Mouse (Mus musculus) intestine, embryonic 16.5 days (tissue): Measurements from ENCODE around the gene Mcrs1. TPM values are rescaled to one million over a fixed set of nuclear protein-coding genes. Genes with fewer than 3 reads are reported as not detected.

ENCODE experiments used
- ATAC-seq: fragments of 200-750 bp; cut with Nextera tagmentation; 2 replicates; pipeline ENCODE4 v1.8.0; 2017; ENCODE audit warnings: moderate TSS enrichment, moderate library complexity
- H3K27ac ChIP-seq: fragments of 300-500 bp; sonication (generic); 2 replicates; pipeline ENCODE4 v1.5.1; 2014; ENCODE audit warnings: mild to moderate bottlenecking, low read length
- H3K27me3 ChIP-seq: fragments of 300-500 bp; sonication (generic); replicated peaks from 2 replicates; pipeline ENCODE4 v1.6.1; 2014; ENCODE audit warnings: low read length, control low read depth, mixed read lengths; ENCODE audit not compliant: control insufficient read depth, insufficient read depth
- H3K36me3 ChIP-seq: fragments of 300-500 bp; sonication (generic); 2 replicates; pipeline ENCODE4 v1.6.1; 2014; ENCODE audit warnings: low read length, control low read depth; ENCODE audit not compliant: control insufficient read depth, insufficient read depth
- H3K4me1 ChIP-seq: fragments of 300-500 bp; sonication (generic); 2 replicates; pipeline ENCODE4 v1.6.1; 2014; ENCODE audit warnings: low read length, control low read depth, mixed read lengths; ENCODE audit not compliant: control insufficient read depth, insufficient read depth
- H3K4me2 ChIP-seq: fragments of 300-500 bp; sonication (generic); 2 replicates; pipeline ENCODE4 v1.6.1; 2014; ENCODE audit warnings: low read depth, low read length, control low read depth
- H3K4me3 ChIP-seq: fragments of 300-500 bp; sonication (generic); 2 replicates; pipeline ENCODE4 v1.5.1; 2014; ENCODE audit warnings: mild to moderate bottlenecking, low read length
- H3K9ac ChIP-seq: fragments of 300-500 bp; sonication (generic); 2 replicates; pipeline ENCODE4 v1.6.1; 2014; ENCODE audit warnings: low read depth, low read length
- H3K9me3 ChIP-seq: fragments of 300-500 bp; sonication (generic); 2 replicates; pipeline ENCODE4 v1.6.1; 2016; ENCODE audit warnings: low read length, control low read depth; ENCODE audit not compliant: control insufficient read depth
- WGBS: fragments of 180-500 bp; shearing (Covaris S2); extraction: QIAGEN DNeasy Blood & Tissue Kit; methylation state at CpG from one replicate; pipeline ENCODE4 v1.1.7; 2014; 5-methylcytosine and 5-hydroxymethylcytosine counted together
- polyA plus RNA-seq: library from polyadenylated mRNA; unstranded; fragments of >200 nt; fragmentation: Nextera tagmentation; extraction: Ambion mirVana; gene quantifications from 2 replicates; pipeline ENCODE4 v1.2.1, GENCODE M21; 2015

The Mcrs1 gene
- polyA plus RNA-seq = 124 and 128 TPM in 2 replicates

DNA sequence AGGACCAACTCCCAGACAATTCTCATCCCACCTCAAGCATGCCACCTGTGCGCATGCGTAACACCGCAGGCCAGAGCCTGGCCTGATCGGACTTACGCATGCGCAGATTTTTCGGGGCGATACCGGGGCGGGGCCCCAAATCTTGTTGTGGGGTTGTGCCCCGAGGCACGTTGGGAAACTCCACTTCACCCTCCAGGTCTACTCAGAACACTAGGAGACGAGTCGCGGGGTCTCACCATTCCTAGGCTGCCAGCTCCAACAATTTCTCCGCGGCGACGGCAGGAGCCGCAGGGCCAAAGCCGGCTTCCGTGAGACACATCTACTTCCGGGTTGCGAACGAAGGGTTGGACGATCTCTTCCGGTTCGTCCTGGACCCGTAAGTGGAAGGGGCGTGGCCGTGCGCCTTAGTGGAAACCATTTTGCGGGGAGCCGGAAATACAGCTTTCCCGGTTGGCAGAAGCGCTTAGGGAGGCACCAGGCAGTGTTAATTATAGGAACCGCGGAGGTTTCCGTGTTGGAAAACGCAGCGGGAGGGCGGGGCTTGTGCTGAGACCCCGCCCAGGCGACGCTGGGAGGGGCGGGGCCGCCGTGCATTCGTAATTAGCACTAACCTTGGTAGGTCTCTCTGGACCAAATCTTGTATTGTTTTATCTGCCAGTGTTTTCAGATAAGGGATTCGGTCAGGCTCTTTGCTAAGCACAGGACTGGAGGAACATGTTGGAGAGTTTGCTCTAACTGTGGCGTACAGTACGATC is at the start of gene Mcrs1:
TSS of gene Mcrs1 (minus strand) at position 336 of the 755 bp plus-strand sequence.
- no peaks in the 10 kb centered on the region for H3K9me3 ChIP-seq
- H3K4me2 ChIP-seq = peak within 1 kb of the TSS; percentile 70
- WGBS = under 1% methylated on average over 52 of the region's 52 CpGs
- H3K27me3 ChIP-seq = no peaks in the 10 kb centered on the region
- ATAC-seq = peak; percentile 96
- peaks cover 24% of the 10 kb centered on the region for H3K4me1 ChIP-seq
- peak within 1 kb of the TSS; percentile 78 for H3K9ac ChIP-seq
- H3K27ac ChIP-seq = peak within 1 kb of the TSS; percentile 96
- 0 out of 2 replicates have a peak, but pooled peaks cover 7% of the 10 kb centered on the region for H3K36me3 ChIP-seq
- H3K4me3 ChIP-seq = peak within 1 kb of the TSS; percentile 71

DNA sequence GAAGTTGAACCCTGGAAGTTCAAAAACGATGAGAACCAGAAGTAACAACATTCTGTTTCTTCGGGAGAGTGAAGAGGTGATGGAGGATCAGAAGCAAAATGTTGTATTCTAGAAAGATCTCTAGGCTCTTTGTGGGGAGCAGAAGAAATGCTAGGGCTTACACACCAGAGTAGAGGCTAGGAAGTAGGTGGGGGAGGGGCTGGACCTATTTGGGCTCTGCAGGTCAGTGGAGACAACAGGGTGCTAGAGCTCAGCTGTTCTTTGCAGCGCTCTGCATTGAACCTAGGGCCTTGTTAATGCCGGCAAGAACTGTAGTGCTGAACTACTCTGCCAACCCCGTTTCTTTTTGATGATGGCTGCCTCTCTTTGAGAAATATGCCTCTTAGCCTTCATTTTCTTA is 44.5 kb upstream of the Mcrs1 start:
- 51% methylated on average over 5 of the region's 5 CpGs for WGBS
- 0 out of 2 replicates have a peak, but pooled peaks cover 2% of the 10 kb centered on the region for H3K4me1 ChIP-seq
- no peak overlapping the region for H3K9ac ChIP-seq
- H3K27me3 ChIP-seq = no peaks in the 10 kb centered on the region
- no peak overlapping the region for H3K27ac ChIP-seq
- H3K36me3 ChIP-seq = no peaks in the 10 kb centered on the region
- no peak for ATAC-seq
- H3K9me3 ChIP-seq = no peaks in the 10 kb centered on the region
- H3K4me3 ChIP-seq = no peak overlapping the region
- H3K4me2 ChIP-seq = no peak overlapping the region

DNA sequence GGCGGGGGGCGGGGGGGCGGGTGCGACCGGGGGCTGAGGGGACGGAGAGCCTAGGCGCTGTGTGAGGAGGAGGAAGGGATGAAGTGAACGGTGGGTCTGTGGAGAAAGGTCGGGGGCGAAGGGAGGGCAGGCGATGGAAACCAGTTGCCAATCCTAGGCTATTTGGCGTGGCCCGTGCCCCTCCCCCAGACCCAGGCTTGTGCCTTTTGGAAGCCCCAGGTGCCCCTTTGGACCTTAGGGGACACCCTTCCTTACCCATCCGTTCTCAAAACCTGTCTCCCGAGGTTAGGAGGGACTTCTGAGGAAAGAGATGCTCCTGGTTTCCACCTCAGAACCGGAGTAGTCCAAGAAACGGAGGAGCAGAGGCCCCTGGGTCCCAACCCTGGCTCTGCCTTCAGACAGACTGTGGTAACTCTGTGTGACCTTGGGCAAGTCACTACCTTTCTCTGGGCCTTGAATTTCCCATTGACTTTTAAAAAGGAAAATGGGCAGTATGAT is 43.8 kb upstream of the Mcrs1 start, which contains the start of gene Fam186b:
TSS of gene Fam186b (minus strand) at position 405 of the 498 bp plus-strand sequence.
- WGBS = 2% methylated on average over 15 of the region's 17 CpGs
- Histone ChIP-seq H3K4me1 (0 out of 2 replicates have a peak, but pooled peaks cover 2% of the 10 kb centered on the region), H3K4me3 (peak within 1 kb of the TSS; percentile 73), H3K9ac (peak within 1 kb of the TSS; percentile 76), H3K4me2 (peak within 1 kb of the TSS; percentile 63), H3K36me3 (no peaks in the 10 kb centered on the region), H3K27ac (peak within 1 kb of the TSS; percentile 84), H3K9me3 (no peaks in the 10 kb centered on the region), H3K27me3 (no peaks in the 10 kb centered on the region)
- ATAC-seq = peak; percentile 3

DNA sequence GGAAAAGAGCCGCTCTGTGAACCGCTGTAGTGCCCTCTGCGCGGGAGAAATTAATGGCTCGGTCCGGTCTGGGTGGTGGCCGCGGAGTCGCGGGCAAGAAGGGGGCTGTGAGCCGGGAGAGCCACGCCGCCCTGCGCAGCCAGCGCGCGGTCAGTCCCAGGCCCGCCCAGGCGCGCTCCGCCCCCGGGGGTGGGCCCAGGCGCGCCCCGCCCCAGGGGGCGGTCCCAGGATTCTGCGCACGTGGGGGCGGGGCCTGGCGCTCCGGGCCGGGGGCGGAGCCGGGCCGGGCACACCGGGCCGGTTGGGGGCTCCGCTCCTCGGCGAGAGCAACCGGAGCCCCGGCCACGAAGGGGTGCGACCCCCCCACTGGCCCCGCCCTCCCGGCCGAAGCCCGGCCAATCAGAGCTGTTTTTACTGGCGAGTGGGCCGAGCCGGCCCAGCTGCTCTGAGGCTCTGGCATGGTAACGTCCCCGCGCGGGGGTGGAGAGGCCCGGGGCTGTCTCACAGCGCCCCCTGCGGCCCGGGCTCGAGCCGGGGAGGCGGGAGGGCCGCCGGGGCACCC is 43.1 kb upstream of the Mcrs1 start, which contains the start of gene Prpf40b:
TSS of gene Prpf40b (plus strand) at position 275 of the 562 bp plus-strand sequence.
- peak within 1 kb of the TSS; percentile 84 for H3K27ac ChIP-seq

DNA sequence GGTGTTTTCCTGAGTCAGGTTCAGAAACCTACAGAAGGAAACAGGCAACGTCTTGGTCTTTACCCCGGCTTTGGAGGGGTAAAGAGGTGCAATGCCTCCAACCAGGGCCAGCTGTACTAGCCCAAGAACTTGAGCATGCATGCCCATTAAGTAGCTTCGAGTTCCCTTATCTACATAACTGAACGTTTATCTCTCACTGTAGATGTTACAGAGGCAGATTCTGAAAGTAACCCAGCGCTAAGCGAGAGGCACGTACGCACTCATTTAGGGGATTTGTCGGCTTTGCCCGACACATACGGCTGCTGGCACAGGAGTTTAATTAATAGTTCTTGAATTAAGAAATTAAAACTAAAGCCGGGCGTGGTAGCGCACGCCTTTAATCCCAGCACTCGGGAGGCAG is 42.5 kb upstream of the Mcrs1 start:
- ATAC-seq = peak; percentile 11
- 0 out of 2 replicates have a peak, but pooled peaks cover 2% of the 10 kb centered on the region for H3K4me1 ChIP-seq
- H3K4me2 ChIP-seq = peak overlapping the region; percentile 63
- H3K27ac ChIP-seq = peak overlapping the region; percentile 84; the same call in 1 of the 2 replicates
- no peaks in the 10 kb centered on the region for H3K9me3 ChIP-seq
- peak overlapping the region; percentile 76 for H3K9ac ChIP-seq
- no peaks in the 10 kb centered on the region for H3K27me3 ChIP-seq
- H3K4me3 ChIP-seq = peak overlapping the region; percentile 73
- WGBS = 12% methylated on average over 16 of the region's 16 CpGs
- no peaks in the 10 kb centered on the region for H3K36me3 ChIP-seq

More for the DNA sequence above, 43.1 kb upstream of the Mcrs1 start, which contains the start of gene Prpf40b:
- Histone ChIP-seq H3K4me1 (0 out of 2 replicates have a peak, but pooled peaks cover 2% of the 10 kb centered on the region), H3K36me3 (no peaks in the 10 kb centered on the region), H3K9me3 (no peaks in the 10 kb centered on the region), H3K4me3 (peak within 1 kb of the TSS; percentile 73), H3K4me2 (peak within 1 kb of the TSS; percentile 63), H3K27me3 (no peaks in the 10 kb centered on the region), H3K9ac (peak within 1 kb of the TSS; percentile 76)
- WGBS = under 1% methylated on average over 60 of the region's 64 CpGs
- ATAC-seq = peak; percentile 97

DNA sequence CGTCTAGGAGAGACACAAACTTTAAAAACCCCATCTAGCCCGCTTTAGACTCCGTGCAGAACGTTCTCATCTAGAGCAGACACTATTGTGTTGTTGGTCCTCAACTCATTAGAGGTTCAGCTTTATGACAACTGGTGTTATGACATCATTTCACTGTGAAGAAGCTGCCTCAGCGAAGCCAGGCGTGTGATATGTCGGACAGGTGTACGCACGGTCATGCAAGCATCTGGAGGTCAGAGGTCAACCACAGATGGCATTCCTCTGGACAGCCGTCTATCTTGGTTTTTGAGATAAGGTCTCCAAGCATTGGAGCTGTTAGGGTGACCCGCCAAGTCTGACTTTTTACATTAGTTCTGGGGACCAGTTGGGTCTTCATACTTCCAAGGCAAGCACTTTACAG is 38.8 kb upstream of the Mcrs1 start:
- no peaks in the 10 kb centered on the region for H3K36me3 ChIP-seq
- H3K4me3 ChIP-seq = no peak overlapping the region
- ATAC-seq = no peak
- H3K4me1 ChIP-seq = no peaks in the 10 kb centered on the region
- no peak overlapping the region for H3K27ac ChIP-seq
- no peak overlapping the region for H3K4me2 ChIP-seq
- WGBS = 83% methylated on average over 11 of the region's 11 CpGs
- no peak overlapping the region for H3K9ac ChIP-seq
- H3K27me3 ChIP-seq = no peaks in the 10 kb centered on the region
- H3K9me3 ChIP-seq = no peaks in the 10 kb centered on the region

DNA sequence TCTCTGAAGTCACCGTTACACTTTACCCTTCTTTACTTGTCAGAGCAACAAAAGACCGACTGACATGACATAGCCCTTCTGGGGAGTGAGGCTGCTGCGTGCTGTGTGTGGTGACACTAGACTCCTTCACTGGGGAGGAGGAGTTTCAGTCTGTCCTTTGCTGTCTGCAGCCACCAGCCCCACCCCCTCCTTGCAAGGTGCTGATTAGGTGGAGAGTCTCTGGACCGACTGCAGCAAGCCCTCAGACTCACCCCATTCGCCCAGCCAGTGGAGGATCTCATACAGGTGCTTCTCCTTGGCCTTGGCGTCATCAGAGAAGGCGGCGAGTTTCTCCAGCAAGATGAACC is 33.4 kb upstream of the Mcrs1 start:
- Histone ChIP-seq H3K9me3 (no peaks in the 10 kb centered on the region), H3K36me3 (no peaks in the 10 kb centered on the region), H3K27me3 (no peaks in the 10 kb centered on the region), H3K9ac (no peak overlapping the region), H3K4me2 (peak overlapping the region; percentile 9; the same call in 1 of the 2 replicates), H3K4me1 (peaks cover 6% of the 10 kb centered on the region; the same call in 1 of the 2 replicates), H3K4me3 (no peak overlapping the region), H3K27ac (peak overlapping the region; percentile 54)
- ATAC-seq = peak; percentile 51
- 54% methylated on average over 8 of the region's 8 CpGs for WGBS

DNA sequence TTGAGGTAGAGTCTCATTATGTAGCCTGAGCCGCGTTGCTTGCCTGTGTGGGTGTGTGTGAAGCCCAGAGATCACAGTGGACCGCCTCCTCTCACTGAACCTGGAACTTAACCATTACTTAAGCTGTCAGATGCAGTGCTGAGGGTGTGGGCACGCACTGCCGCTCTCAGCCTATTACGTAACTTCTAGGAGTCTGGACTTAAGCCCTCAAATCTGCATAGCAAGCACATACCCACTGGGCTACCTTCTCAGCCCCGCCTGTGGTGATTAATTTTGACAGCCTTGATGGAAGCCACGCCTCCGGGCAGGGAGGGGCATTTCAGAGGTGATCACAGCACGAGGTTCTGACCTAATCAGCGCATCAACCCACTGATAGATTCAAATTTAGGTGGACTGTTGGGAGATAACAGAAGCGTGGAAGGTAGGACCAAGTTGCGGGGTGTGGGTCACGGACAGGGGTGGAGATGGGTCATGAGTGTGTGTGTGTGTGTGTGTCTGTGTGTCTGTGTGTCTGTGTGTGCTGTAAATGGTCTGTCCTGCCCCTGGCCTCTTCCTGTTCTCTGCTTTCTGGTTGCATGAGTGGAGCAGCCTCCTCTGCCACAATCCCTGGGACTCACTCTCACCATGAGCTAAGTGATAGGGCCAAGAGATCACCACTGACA is 32.9 kb upstream of the Mcrs1 start:
- ATAC-seq = peak; percentile 98
- peaks cover 6% of the 10 kb centered on the region; the same call in 1 of the 2 replicates for H3K4me1 ChIP-seq
- H3K4me2 ChIP-seq = peak overlapping the region; percentile 9; the same call in 1 of the 2 replicates
- WGBS = 27% methylated on average over 14 of the region's 14 CpGs
- H3K27ac ChIP-seq = peak overlapping the region; percentile 54
- H3K36me3 ChIP-seq = no peaks in the 10 kb centered on the region
- no peak overlapping the region for H3K9ac ChIP-seq
- no peaks in the 10 kb centered on the region for H3K9me3 ChIP-seq
- H3K4me3 ChIP-seq = no peak overlapping the region
- 0 out of 2 replicates have a peak, but pooled peaks cover 2% of the 10 kb centered on the region for H3K27me3 ChIP-seq

DNA sequence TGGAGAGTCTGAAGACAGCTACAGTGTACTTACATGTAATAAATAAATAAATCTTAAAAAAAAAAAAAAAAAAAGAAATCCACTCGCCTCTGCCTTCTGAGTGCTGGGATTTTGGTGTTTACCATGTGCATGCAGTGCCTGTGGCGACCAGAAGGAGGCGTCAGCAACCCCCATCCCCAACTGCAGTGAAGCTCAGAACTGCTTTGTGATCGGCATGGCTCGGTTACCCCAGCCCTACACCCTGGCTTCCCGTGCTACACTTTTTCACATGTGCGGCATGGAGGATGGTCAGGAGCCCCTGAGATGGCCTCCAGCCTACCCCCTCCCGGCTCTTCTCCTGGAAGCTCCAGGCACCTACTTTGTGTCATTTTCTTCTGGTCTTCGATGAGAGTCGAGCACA is 31.7 kb upstream of the Mcrs1 start:
- H3K36me3 ChIP-seq = no peaks in the 10 kb centered on the region
- 64% methylated on average over 10 of the region's 10 CpGs for WGBS
- H3K4me2 ChIP-seq = no peak overlapping the region
- H3K27ac ChIP-seq = no peak overlapping the region
- no peak overlapping the region for H3K4me3 ChIP-seq
- no peak overlapping the region for H3K9ac ChIP-seq
- ATAC-seq = no peak
- H3K4me1 ChIP-seq = peaks cover 6% of the 10 kb centered on the region; the same call in 1 of the 2 replicates
- no peaks in the 10 kb centered on the region for H3K9me3 ChIP-seq
- H3K27me3 ChIP-seq = 0 out of 2 replicates have a peak, but pooled peaks cover 2% of the 10 kb centered on the region
